Comparison of ENCODE assay signal across 15 mouse cellular contexts in the genomic region with DNA sequence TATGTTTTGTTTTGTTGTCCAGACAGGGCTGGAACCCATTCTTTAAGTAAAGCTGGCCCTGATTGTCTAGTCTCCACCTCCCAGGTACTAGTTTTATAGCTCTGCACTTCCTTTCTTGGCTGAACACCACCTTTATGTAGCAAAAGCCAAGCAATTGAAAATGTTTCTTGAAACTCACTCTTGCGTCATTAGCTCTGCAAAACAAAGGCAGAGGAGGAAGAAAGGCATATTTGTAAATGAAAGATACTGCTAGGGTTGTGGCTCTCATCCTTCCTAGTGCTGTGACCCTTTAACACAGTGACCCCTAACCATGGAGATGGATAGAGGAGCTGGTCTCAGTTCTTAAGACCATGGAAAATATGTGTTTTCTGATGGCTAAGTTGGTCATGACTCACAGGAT. TPM values are rescaled to one million over a fixed set of nuclear protein-coding genes. Genes with fewer than 3 reads are reported as not detected.
"Had no signal": no experiment of that assay in that cellular context is flagged by ENCODE, and none has a peak within 500 bp of the region (broad histone marks: within the 10 kb centered on the region; RNA-seq: fewer than 3 reads in every experiment).

No protein-coding gene starts in this region.

- H3K36me3 ChIP-seq: liver, embryonic 15.5 days; lung, embryonic 15.5 days; midbrain, embryonic 12.5 days; neural tube, embryonic 12.5 days; stomach, embryonic 15.5 days had no signal

- H3K27me3 ChIP-seq: liver, embryonic 15.5 days; lung, embryonic 15.5 days; midbrain, embryonic 12.5 days; neural tube, embryonic 12.5 days; stomach, embryonic 15.5 days had no signal

- H3K4me2 ChIP-seq: liver, embryonic 15.5 days; lung, embryonic 15.5 days; midbrain, embryonic 12.5 days; neural tube, embryonic 12.5 days; stomach, embryonic 15.5 days had no signal

- H3K4me3 ChIP-seq: liver, embryonic 15.5 days; lung, embryonic 15.5 days; midbrain, embryonic 10.5 days; midbrain, embryonic 12.5 days; neural tube, embryonic 12.5 days; stomach, embryonic 15.5 days had no signal

- DNase-seq: liver, postnatal 0 days; lung, adult 2 months; lung, postnatal 14 days; lung, postnatal 36 days; midbrain, embryonic 14.5 days; right cerebral cortex, postnatal 14 days; thymus, adult 18-20 months; thymus, postnatal 14 days; thymus, postnatal 36 days had no signal

RNA-seq across cellular contexts. Expression of a gene that starts 12.7 kb away (rescaled TPM):
- polyA plus RNA-seq: lung, embryonic 15.5 days had no signal
